16 mouse cellular contexts compared by ENCODE assay signal in genomic region chr9:21764084-21764999, GRCm38 (mm10). TPM values are rescaled to one million over a fixed set of nuclear protein-coding genes. Genes with fewer than 3 reads are reported as not detected.
DNase-seq lines count a peak whose midpoint lies in the region; ATAC-seq and TF ChIP-seq lines count a peak whose summit lies in the region.
"Had no signal": no experiment of that assay in that cellular context is flagged by ENCODE, and none has a peak within 500 bp of the region (broad histone marks: within the 10 kb centered on the region; RNA-seq: fewer than 3 reads in every experiment).

No protein-coding gene starts in this region.

- no peak for TF ChIP-seq EP300 in heart, postnatal 0 days (IDR thresholded peaks at IDR 0.05; ENCODE audit: low read depth)

- 0 out of 2 replicates have a peak, but pooled peaks cover 23% of the 10 kb centered on the region for H3K36me3 ChIP-seq in heart, postnatal 0 days (replicated peaks; ENCODE audit: control insufficient read depth, insufficient read depth, low read length)
- no peaks in the 10 kb centered on the region for H3K36me3 ChIP-seq in megakaryocyte, embryonic 14.5 days (replicated peaks; ENCODE audit: low read length)
- H3K36me3 ChIP-seq in forebrain, embryonic 16.5 days (ENCODE audit: control insufficient read depth, insufficient read depth): no peaks in the 10 kb centered on the region
- H3K36me3 ChIP-seq: midbrain, embryonic 12.5 days had no signal

- peaks cover 34% of the 10 kb centered on the region for H3K4me1 ChIP-seq in heart, postnatal 0 days (ENCODE audit: control insufficient read depth, insufficient read depth)
- H3K4me1 ChIP-seq in megakaryocyte, embryonic 14.5 days: peaks cover 33% of the 10 kb centered on the region
- H3K4me1 ChIP-seq in forebrain, embryonic 16.5 days (replicated peaks; ENCODE audit: control insufficient read depth, insufficient read depth, low read length): peaks cover 20% of the 10 kb centered on the region

- H3K4me3 ChIP-seq in heart, postnatal 0 days (ENCODE audit: low read depth, low read length): no peak overlapping the region
- H3K4me3 ChIP-seq in megakaryocyte, embryonic 14.5 days (replicated peaks): peak overlapping the region; percentile 5
- H3K4me3 ChIP-seq in forebrain, embryonic 16.5 days (replicated peaks; ENCODE audit: low read length): no peak overlapping the region
- H3K4me3 ChIP-seq: heart, embryonic 10.5 days; liver, embryonic 13.5 days; midbrain, embryonic 12.5 days had no signal

- H3K9me3 ChIP-seq in heart, postnatal 0 days (replicated peaks; ENCODE audit: control insufficient read depth, low read length): no peaks in the 10 kb centered on the region
- H3K9me3 ChIP-seq in megakaryocyte, embryonic 14.5 days: no peaks in the 10 kb centered on the region
- no peaks in the 10 kb centered on the region for H3K9me3 ChIP-seq in forebrain, embryonic 16.5 days (ENCODE audit: control insufficient read depth, low read length)
- H3K9me3 ChIP-seq: heart, embryonic 10.5 days; liver, embryonic 13.5 days; midbrain, embryonic 12.5 days had no signal

- no peak overlapping the region for H3K4me2 ChIP-seq in heart, postnatal 0 days (ENCODE audit: low read depth, low read length)
- H3K4me2 ChIP-seq in forebrain, embryonic 16.5 days (ENCODE audit: low read length): no peak overlapping the region
- H3K4me2 ChIP-seq: liver, embryonic 13.5 days; midbrain, embryonic 12.5 days had no signal

- WGBS in heart, postnatal 0 days: 93% methylated on average over 6 of the region's 6 CpGs
- WGBS in forebrain, embryonic 16.5 days: 97% methylated on average over 6 of the region's 6 CpGs

- no peaks in the 10 kb centered on the region for H3K27me3 ChIP-seq in heart, postnatal 0 days (ENCODE audit: control insufficient read depth, insufficient read depth, low read length)
- peaks cover 12% of the 10 kb centered on the region for H3K27me3 ChIP-seq in megakaryocyte, embryonic 14.5 days (replicated peaks)
- H3K27me3 ChIP-seq in forebrain, embryonic 16.5 days (replicated peaks; ENCODE audit: control insufficient read depth, insufficient read depth, low read length): no peaks in the 10 kb centered on the region
- H3K27me3 ChIP-seq: liver, embryonic 13.5 days; midbrain, embryonic 12.5 days had no signal

- 0 out of 2 replicates have a peak, but pooled peaks have one; percentile 2 for TF ChIP-seq CTCF in heart, postnatal 0 days (IDR thresholded peaks at IDR 0.05; ENCODE audit: low read depth)

- ATAC-seq in heart, postnatal 0 days (ENCODE audit: insufficient read depth, low read depth): no peak
- ATAC-seq in megakaryocyte, adult 5-6 weeks (ENCODE audit: poor library complexity, severe bottlenecking): no peak
- ATAC-seq in forebrain, embryonic 16.5 days: no peak
- ATAC-seq: forebrain, embryonic 14.5 days had no signal

- H3K27ac ChIP-seq in heart, postnatal 0 days (ENCODE audit: low read depth): no peak overlapping the region
- H3K27ac ChIP-seq in forebrain, embryonic 16.5 days (ENCODE audit: low read length): no peak overlapping the region
- H3K27ac ChIP-seq: heart, embryonic 10.5 days; liver, embryonic 13.5 days; midbrain, embryonic 12.5 days had no signal

- H3K9ac ChIP-seq in heart, postnatal 0 days (replicated peaks; ENCODE audit: low read depth, low read length): no peak overlapping the region
- no peak overlapping the region for H3K9ac ChIP-seq in forebrain, embryonic 16.5 days (replicated peaks; ENCODE audit: low read depth, low read length)
- H3K9ac ChIP-seq: liver, embryonic 13.5 days; midbrain, embryonic 12.5 days had no signal

- DNase-seq in heart, postnatal 0 days (ENCODE audit: low spot score): no peak
- no peak for DNase-seq in heart, adult 11 months
- peak; percentile 56 for DNase-seq in lung, postnatal 10 days
- no peak for DNase-seq in B cell, adult 2 months
- DNase-seq: cerebellum, postnatal 10 days; kidney, postnatal 10 days; layer of hippocampus, adult 9-11 months; liver, embryonic 13.5 days; right cerebral cortex, adult 18-20 months; thymus, postnatal 25 days had no signal

RNA-seq across cellular contexts. Expression of gene Spc24, which starts 4.2 kb away (rescaled TPM):
- total RNA-seq in heart, postnatal 0 days (2014; rRNA removed; ENCODE audit: low replicate concordance): 22.3 and 76.0 TPM in 2 replicates
- 35.2 and 40.3 TPM in 2 replicates for polyA plus RNA-seq in heart, postnatal 0 days (2015; fragmentation: Nextera tagmentation; extraction: Ambion mirVana)
- polyA plus RNA-seq in megakaryocyte, embryonic 14.5 days (2012; ENCODE audit: insufficient read depth, low replicate concordance): 19.2 and 58.4 TPM in 2 replicates
- total RNA-seq in megakaryocyte, adult 5-6 weeks (2015): 49.8 and 57.8 TPM in 2 replicates
- 127 and 156 TPM in 2 replicates for total RNA-seq in megakaryocyte, adult 5-6 weeks (2017)
- polyA plus RNA-seq in forebrain, embryonic 16.5 days (2015; fragmentation: Nextera tagmentation; extraction: Ambion mirVana): 35.1 and 42.8 TPM in 2 replicates

RNA-seq across cellular contexts. Expression of gene Kank2, which starts 34.2 kb away (rescaled TPM):
- total RNA-seq in heart, postnatal 0 days (2014; rRNA removed; ENCODE audit: low replicate concordance): 78.5 and 92.4 TPM in 2 replicates
- 10.3 and 10.9 TPM in 2 replicates for polyA plus RNA-seq in heart, postnatal 0 days (2015; fragmentation: Nextera tagmentation; extraction: Ambion mirVana)
- polyA plus RNA-seq in megakaryocyte, embryonic 14.5 days (2012; ENCODE audit: insufficient read depth, low replicate concordance): 0.51 TPM in 1 of 2 replicates, not detected in the other
- total RNA-seq in megakaryocyte, adult 5-6 weeks (2015): 0.73 and 1.2 TPM in 2 replicates
- total RNA-seq in megakaryocyte, adult 5-6 weeks (2017): 0.49 and 1.1 TPM in 2 replicates
- polyA plus RNA-seq in forebrain, embryonic 16.5 days (2015; fragmentation: Nextera tagmentation; extraction: Ambion mirVana): 3.2 and 3.7 TPM in 2 replicates

RNA-seq across cellular contexts. Expression of gene Ldlr, which starts 41.1 kb away (rescaled TPM):
- 36.8 and 42.9 TPM in 2 replicates for total RNA-seq in heart, postnatal 0 days (2014; rRNA removed; ENCODE audit: low replicate concordance)
- polyA plus RNA-seq in heart, postnatal 0 days (2015; fragmentation: Nextera tagmentation; extraction: Ambion mirVana): 8.0 and 10.9 TPM in 2 replicates
- 26.9 and 39.5 TPM in 2 replicates for polyA plus RNA-seq in megakaryocyte, embryonic 14.5 days (2012; ENCODE audit: insufficient read depth, low replicate concordance)
- 23.8 and 25.6 TPM in 2 replicates for total RNA-seq in megakaryocyte, adult 5-6 weeks (2015)
- total RNA-seq in megakaryocyte, adult 5-6 weeks (2017): 50.1 and 51.5 TPM in 2 replicates
- 16.1 and 18.8 TPM in 2 replicates for polyA plus RNA-seq in forebrain, embryonic 16.5 days (2015; fragmentation: Nextera tagmentation; extraction: Ambion mirVana)
